Mouse (Mus musculus): ENCODE results near the gene Rev1.

- TF ChIP-seq POLR2AphosphoS2 (IDR thresholded peaks at IDR 0.05; ENCODE audit: insufficient read length, low read depth) = no peak
- no peak for TF ChIP-seq USF1 (IDR thresholded peaks at IDR 0.05; ENCODE audit: low read depth)
- no peak for TF ChIP-seq POLR2A (IDR thresholded peaks at IDR 0.05; ENCODE audit: insufficient read length, low read depth)
- TF ChIP-seq CEBPB (IDR thresholded peaks at IDR 0.05; ENCODE audit: insufficient read depth, poor library complexity, severe bottlenecking) = no peak
- no peak for TF ChIP-seq MAX (IDR thresholded peaks at IDR 0.05; ENCODE audit: low read depth)
- peak in 1 of 3 experiments; percentile 13 for TF ChIP-seq MYOG (IDR thresholded peaks at IDR 0.05; ENCODE audit: control insufficient read depth in 1 of 3, insufficient read depth in 1 of 3, insufficient read length in 2 of 3, low read depth in 2 of 3)
- no peak for TF ChIP-seq TCF12 (IDR thresholded peaks at IDR 0.05; ENCODE audit: insufficient read depth, poor library complexity, severe bottlenecking)
- no peak for TF ChIP-seq E2F4 (IDR thresholded peaks at IDR 0.05; ENCODE audit: insufficient read depth)
- no peak for TF ChIP-seq REST (IDR thresholded peaks at IDR 0.05; ENCODE audit: insufficient read depth, insufficient read length)
- TF ChIP-seq SRF (IDR thresholded peaks at IDR 0.05; ENCODE audit: control insufficient read depth, insufficient read length, low read depth) = no peak
Observed at GRCm38 (mm10) chr1:38128919-38129436, 623 bp downstream of the Rev1 start.

Data from myocyte (in vitro differentiated cells).